Mouse (Mus musculus): Measurements from ENCODE around the gene Zfp868. TPM values are rescaled to one million over a fixed set of nuclear protein-coding genes. Genes with fewer than 3 reads are reported as not detected.
"Not testable (repeated sequence)": the region's sequence is repeated elsewhere in the genome, so short reads cannot be mapped to it uniquely, and the experiment has no call there.

Gene Zfp868
- polyA plus RNA-seq (2014; fragmentation: Nextera tagmentation; extraction: Ambion mirVana) = 26.2 and 26.5 TPM in 2 replicates

GRCm38 (mm10) chr8:69625095-69625789, at the start of gene Zfp868:
TSS of gene Zfp868 (minus strand) at chr8:69625548.
- ATAC-seq (ENCODE audit: insufficient number of reproducible peaks, insufficient read depth, low FRiP score, low read depth) = peak; percentile 99
- Histone ChIP-seq H3K4me2 (replicated peaks; ENCODE audit: low read depth, low read length) (peak within 1 kb of the TSS; percentile 59), H3K36me3 (ENCODE audit: control insufficient read depth, insufficient read depth, low read length) (no peaks in the 10 kb centered on the region), H3K4me1 (ENCODE audit: control insufficient read depth, insufficient read depth, low read length) (no peaks in the 10 kb centered on the region), H3K27me3 (ENCODE audit: control insufficient read depth, insufficient read depth, low read length) (no peaks in the 10 kb centered on the region), H3K9me3 (ENCODE audit: control insufficient read depth, low read depth, low read length) (no peaks in the 10 kb centered on the region), H3K4me3 (ENCODE audit: low read depth, low read length) (peak within 1 kb of the TSS; percentile 48), H3K9ac (replicated peaks; ENCODE audit: low read depth, low read length) (peak within 1 kb of the TSS; percentile 56), H3K27ac (ENCODE audit: low read length) (peak within 1 kb of the TSS; percentile 90)
- WGBS = under 1% methylated on average over 40 of the region's 41 CpGs

DNA sequence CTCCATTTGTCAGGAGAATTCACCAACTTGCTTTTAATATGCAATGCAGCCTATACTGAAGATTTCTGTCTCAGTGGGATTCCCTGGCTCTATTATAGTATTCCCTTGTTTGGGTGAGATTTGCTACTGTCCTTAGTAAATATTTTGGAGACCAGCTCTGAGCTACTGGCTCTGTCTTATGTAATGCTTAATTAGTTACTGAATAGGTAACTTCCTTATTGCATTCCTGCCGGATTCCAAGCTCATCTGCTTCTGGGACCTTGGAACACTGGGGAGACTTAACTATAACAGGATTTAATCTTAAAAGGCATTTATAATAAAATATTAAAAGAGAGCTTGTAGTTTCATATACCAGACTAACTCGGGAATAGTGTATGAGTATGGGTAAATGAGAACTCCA, 39.7 kb upstream of the Zfp868 start:
- not testable (repeated sequence) for H3K27me3 ChIP-seq (ENCODE audit: control insufficient read depth, insufficient read depth, low read length); H3K27ac ChIP-seq (ENCODE audit: low read length); H3K9ac ChIP-seq (replicated peaks; ENCODE audit: low read depth, low read length); ATAC-seq (ENCODE audit: insufficient number of reproducible peaks, insufficient read depth, low FRiP score, low read depth); H3K36me3 ChIP-seq (ENCODE audit: control insufficient read depth, insufficient read depth, low read length); H3K4me2 ChIP-seq (replicated peaks; ENCODE audit: low read depth, low read length); H3K4me3 ChIP-seq (ENCODE audit: low read depth, low read length); H3K9me3 ChIP-seq (ENCODE audit: control insufficient read depth, low read depth, low read length); H3K4me1 ChIP-seq (ENCODE audit: control insufficient read depth, insufficient read depth, low read length)
- 81% methylated on average over 2 of the region's 2 CpGs for WGBS

DNA sequence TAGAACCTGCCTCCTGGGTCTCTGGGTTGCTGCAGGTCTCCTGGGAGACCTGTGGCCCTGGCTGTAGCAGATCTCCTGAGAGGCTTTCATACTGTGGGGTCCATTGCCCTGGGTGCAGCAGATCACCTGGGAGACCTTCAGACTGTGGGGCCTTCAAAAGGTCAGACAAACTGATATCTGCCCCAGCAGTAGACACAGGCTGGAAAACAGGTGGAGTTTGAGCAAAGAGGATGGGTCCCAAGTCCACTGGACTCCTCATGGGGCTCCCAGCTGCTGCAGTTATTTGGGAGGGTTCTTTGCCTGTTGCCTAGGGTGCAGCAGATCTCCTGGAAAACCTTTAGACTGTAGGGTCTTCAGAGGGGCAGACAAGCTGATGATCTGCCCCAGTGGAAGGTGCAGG, 35.9 kb upstream of the Zfp868 start:
- Histone ChIP-seq H3K4me2 (replicated peaks; ENCODE audit: low read depth, low read length) (no peak overlapping the region), H3K27ac (ENCODE audit: low read length) (no peak overlapping the region), H3K4me3 (ENCODE audit: low read depth, low read length) (no peak overlapping the region), H3K9ac (replicated peaks; ENCODE audit: low read depth, low read length) (no peak overlapping the region), H3K4me1 (ENCODE audit: control insufficient read depth, insufficient read depth, low read length) (no peaks in the 10 kb centered on the region), H3K9me3 (ENCODE audit: control insufficient read depth, low read depth, low read length) (0 out of 2 replicates have a peak, but pooled peaks cover 5% of the 10 kb centered on the region), H3K36me3 (ENCODE audit: control insufficient read depth, insufficient read depth, low read length) (no peaks in the 10 kb centered on the region; the same call in 1 of the 2 replicates), H3K27me3 (ENCODE audit: control insufficient read depth, insufficient read depth, low read length) (no peaks in the 10 kb centered on the region)
- ATAC-seq (ENCODE audit: insufficient number of reproducible peaks, insufficient read depth, low FRiP score, low read depth) = no peak

GRCm38 (mm10) chr8:69654358-69654981, 29.1 kb upstream of the Zfp868 start, which contains the start of gene Zfp964:
TSS of gene Zfp964 (plus strand) at chr8:69654479.
- H3K9me3 ChIP-seq (ENCODE audit: control insufficient read depth, low read depth, low read length) = 0 out of 2 replicates have a peak, but pooled peaks cover under 1% of the 10 kb centered on the region
- H3K36me3 ChIP-seq (ENCODE audit: control insufficient read depth, insufficient read depth, low read length) = no peaks in the 10 kb centered on the region
- WGBS = under 1% methylated on average over 55 of the region's 55 CpGs
- peak; percentile 99 for ATAC-seq (ENCODE audit: insufficient number of reproducible peaks, insufficient read depth, low FRiP score, low read depth)
- H3K9ac ChIP-seq (replicated peaks; ENCODE audit: low read depth, low read length) = peak within 1 kb of the TSS; percentile 69
- no peaks in the 10 kb centered on the region for H3K4me1 ChIP-seq (ENCODE audit: control insufficient read depth, insufficient read depth, low read length)
- no peaks in the 10 kb centered on the region for H3K27me3 ChIP-seq (ENCODE audit: control insufficient read depth, insufficient read depth, low read length)
- peak within 1 kb of the TSS; percentile 88 for H3K27ac ChIP-seq (ENCODE audit: low read length)
- H3K4me2 ChIP-seq (replicated peaks; ENCODE audit: low read depth, low read length) = peak within 1 kb of the TSS; percentile 91
- peak within 1 kb of the TSS; percentile 62 for H3K4me3 ChIP-seq (ENCODE audit: low read depth, low read length)

DNA sequence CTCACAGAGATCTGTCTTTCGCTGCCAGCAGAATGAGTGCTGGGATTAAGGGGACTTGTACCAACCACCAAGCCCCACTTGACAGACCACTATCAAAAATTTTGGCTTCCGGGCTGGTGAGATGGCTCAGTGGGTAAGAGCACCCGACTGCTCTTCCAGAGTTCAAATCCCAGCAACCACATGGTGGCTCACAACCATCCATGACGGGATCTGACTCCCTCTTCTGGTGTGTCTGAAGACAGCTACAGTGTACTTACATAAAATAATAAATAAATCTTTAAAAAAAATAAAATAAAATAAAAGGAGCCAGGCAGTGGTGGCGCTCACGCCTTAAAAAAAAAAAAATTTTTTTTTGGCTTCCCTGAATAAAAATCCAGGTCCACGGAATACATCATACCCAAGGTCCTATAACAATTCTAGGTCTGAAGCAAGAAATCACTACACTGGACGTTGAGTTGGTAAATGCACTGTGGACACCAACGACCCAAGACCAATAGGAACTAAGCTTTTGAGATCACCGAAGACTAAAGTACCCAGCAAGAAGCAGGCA, 28.5 kb upstream of the Zfp868 start:
- Histone ChIP-seq H3K4me1 (ENCODE audit: control insufficient read depth, insufficient read depth, low read length) (no peaks in the 10 kb centered on the region), H3K9ac (replicated peaks; ENCODE audit: low read depth, low read length) (peak overlapping the region; percentile 69; the same call in 1 of the 2 replicates), H3K27ac (ENCODE audit: low read length) (no peak overlapping the region; the same call in 1 of the 2 replicates), H3K36me3 (ENCODE audit: control insufficient read depth, insufficient read depth, low read length) (no peaks in the 10 kb centered on the region), H3K4me3 (ENCODE audit: low read depth, low read length) (peak overlapping the region; percentile 62), H3K9me3 (ENCODE audit: control insufficient read depth, low read depth, low read length) (no peaks in the 10 kb centered on the region), H3K27me3 (ENCODE audit: control insufficient read depth, insufficient read depth, low read length) (no peaks in the 10 kb centered on the region), H3K4me2 (replicated peaks; ENCODE audit: low read depth, low read length) (peak overlapping the region; percentile 91)
- WGBS = 42% methylated on average over 10 of the region's 10 CpGs
- no peak for ATAC-seq (ENCODE audit: insufficient number of reproducible peaks, insufficient read depth, low FRiP score, low read depth)

GRCm38 (mm10) chr8:69618078-69618477, 7.3 kb downstream of the Zfp868 start:
- 100% methylated on average over 1 of the region's 1 CpGs for WGBS
- no peaks in the 10 kb centered on the region for H3K9me3 ChIP-seq (ENCODE audit: control insufficient read depth, low read depth, low read length)
- no peak overlapping the region for H3K4me3 ChIP-seq (ENCODE audit: low read depth, low read length)
- ATAC-seq (ENCODE audit: insufficient number of reproducible peaks, insufficient read depth, low FRiP score, low read depth) = no peak
- H3K4me2 ChIP-seq (replicated peaks; ENCODE audit: low read depth, low read length) = no peak overlapping the region
- H3K27ac ChIP-seq (ENCODE audit: low read length) = no peak overlapping the region
- H3K36me3 ChIP-seq (ENCODE audit: control insufficient read depth, insufficient read depth, low read length) = peaks cover 23% of the 10 kb centered on the region
- no peaks in the 10 kb centered on the region for H3K4me1 ChIP-seq (ENCODE audit: control insufficient read depth, insufficient read depth, low read length)
- H3K27me3 ChIP-seq (ENCODE audit: control insufficient read depth, insufficient read depth, low read length) = no peaks in the 10 kb centered on the region
- no peak overlapping the region for H3K9ac ChIP-seq (replicated peaks; ENCODE audit: low read depth, low read length)

- no peak overlapping the region for H3K4me3 ChIP-seq (ENCODE audit: low read depth, low read length)
- ATAC-seq (ENCODE audit: insufficient number of reproducible peaks, insufficient read depth, low FRiP score, low read depth) = no peak
- 55% methylated on average over 2 of the region's 2 CpGs for WGBS
Observed at GRCm38 (mm10) chr8:69614687-69615086, 10.7 kb downstream of the Zfp868 start.

GRCm38 (mm10) chr8:69597598-69597997, 27.8 kb downstream of the Zfp868 start:
- H3K9ac ChIP-seq (replicated peaks; ENCODE audit: low read depth, low read length); H3K4me2 ChIP-seq (replicated peaks; ENCODE audit: low read depth, low read length); H3K4me3 ChIP-seq (ENCODE audit: low read depth, low read length); ATAC-seq (ENCODE audit: insufficient number of reproducible peaks, insufficient read depth, low FRiP score, low read depth); H3K4me1 ChIP-seq (ENCODE audit: control insufficient read depth, insufficient read depth, low read length); H3K9me3 ChIP-seq (ENCODE audit: control insufficient read depth, low read depth, low read length); H3K36me3 ChIP-seq (ENCODE audit: control insufficient read depth, insufficient read depth, low read length); H3K27ac ChIP-seq (ENCODE audit: low read length); H3K27me3 ChIP-seq (ENCODE audit: control insufficient read depth, insufficient read depth, low read length): not testable (repeated sequence)
- WGBS = 88% methylated on average over 2 of the region's 3 CpGs

More at GRCm38 (mm10) chr8:69614687-69615086, 10.7 kb downstream of the Zfp868 start:
- Histone ChIP-seq H3K27ac (ENCODE audit: low read length) (no peak overlapping the region), H3K27me3 (ENCODE audit: control insufficient read depth, insufficient read depth, low read length) (no peaks in the 10 kb centered on the region), H3K9me3 (ENCODE audit: control insufficient read depth, low read depth, low read length) (no peaks in the 10 kb centered on the region), H3K4me1 (ENCODE audit: control insufficient read depth, insufficient read depth, low read length) (no peaks in the 10 kb centered on the region), H3K4me2 (replicated peaks; ENCODE audit: low read depth, low read length) (no peak overlapping the region), H3K9ac (replicated peaks; ENCODE audit: low read depth, low read length) (no peak overlapping the region), H3K36me3 (ENCODE audit: control insufficient read depth, insufficient read depth, low read length) (peaks cover 43% of the 10 kb centered on the region)
